Mouse (Mus musculus) cortical plate, adult 2 months (tissue): Measurements from ENCODE around the gene Clock. TPM values are rescaled to one million over a fixed set of nuclear protein-coding genes. Genes with fewer than 3 reads are reported as not detected.

Source experiments
- H3K27ac ChIP-seq: fragments of 200-500 bp; 2 replicates; pipeline ENCODE4 v1.5.1; 2012; ENCODE audit warnings: low read length, control low read depth, inconsistent platforms; ENCODE audit not compliant: insufficient read depth
- H3K4me1 ChIP-seq: fragments of 200-500 bp; 2 replicates; pipeline ENCODE4 v1.6.1; 2011; ENCODE audit warnings: low read length; ENCODE audit not compliant: control insufficient read depth, insufficient read depth
- H3K4me3 ChIP-seq: fragments of 200-500 bp; 2 replicates; pipeline ENCODE4 v1.5.1; 2011; ENCODE audit warnings: mild to moderate bottlenecking, low read length, control low read depth; ENCODE audit not compliant: insufficient read depth
- CTCF ChIP-seq: fragments of 200-500 bp; IDR thresholded peaks from 2 replicates; pipeline ENCODE4 v1.5.1; 2011; ENCODE audit warnings: mild to moderate bottlenecking, control low read depth, low read length; ENCODE audit not compliant: insufficient read depth; ENCODE audit errors: extremely low read depth
- POLR2A ChIP-seq: fragments of 200-500 bp; IDR thresholded peaks from 2 replicates; pipeline ENCODE4 v1.6.1; 2011; ENCODE audit warnings: mild to moderate bottlenecking, low read length, control low read depth; ENCODE audit not compliant: insufficient read depth; ENCODE audit errors: extremely low read depth
- polyA plus RNA-seq: library from polyadenylated mRNA; depleted of rRNA; stranded (reverse); fragments of >200 nt; gene quantifications from 2 replicates; pipeline ENCODE4 v1.2.3, GENCODE M21; 2012

The Clock gene
- polyA plus RNA-seq, 1 experiment: 23.6 TPM

- no peak overlapping the region for H3K27ac ChIP-seq
- peaks cover 2% of the 10 kb centered on the region; the same call in 1 of the 2 replicates for H3K4me1 ChIP-seq
- H3K4me3 ChIP-seq: no peak overlapping the region
- TF ChIP-seq POLR2A: no peak
- TF ChIP-seq CTCF: no peak
Measured at GRCm38 (mm10) chr5:76216691-76217090, 87.9 kb downstream of the Clock start.

- no peak for TF ChIP-seq POLR2A
- no peak for TF ChIP-seq CTCF
- Histone ChIP-seq H3K4me3 (no peak overlapping the region), H3K27ac (no peak overlapping the region), H3K4me1 (0 out of 2 replicates have a peak, but pooled peaks cover 1% of the 10 kb centered on the region)
Measured at GRCm38 (mm10) chr5:76208066-76208465, 96.5 kb downstream of the Clock start.

- Histone ChIP-seq H3K4me1 (0 out of 2 replicates have a peak, but pooled peaks cover 1% of the 10 kb centered on the region), H3K27ac (no peak overlapping the region), H3K4me3 (no peak overlapping the region)
- TF ChIP-seq CTCF (no peak), POLR2A (no peak)
Measured at GRCm38 (mm10) chr5:76205886-76206285, 98.7 kb downstream of the Clock start.

DNA sequence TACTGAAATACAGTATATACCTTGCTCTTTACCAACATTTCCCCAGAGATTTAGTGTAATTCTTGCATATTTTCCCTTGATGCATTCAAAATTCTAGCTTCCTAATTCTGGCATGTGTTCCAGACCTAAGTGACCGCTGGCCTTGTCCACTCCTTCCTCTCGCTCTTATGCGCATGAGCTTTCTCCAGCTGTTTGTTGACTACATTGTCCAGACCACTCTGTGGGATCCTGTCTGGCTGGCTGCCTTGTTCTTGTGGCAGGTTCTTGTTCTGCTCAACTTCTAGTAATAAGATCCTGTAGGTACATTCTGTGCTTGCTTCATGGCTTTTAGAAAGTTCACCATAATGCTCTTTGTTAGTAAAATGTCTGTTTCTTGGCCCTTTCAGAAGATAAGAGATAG lies 101.4 kb downstream of the Clock start:
- Histone ChIP-seq H3K27ac (no peak overlapping the region), H3K4me3 (no peak overlapping the region), H3K4me1 (0 out of 2 replicates have a peak, but pooled peaks cover 1% of the 10 kb centered on the region)
- no peak for TF ChIP-seq POLR2A
- TF ChIP-seq CTCF: no peak

DNA sequence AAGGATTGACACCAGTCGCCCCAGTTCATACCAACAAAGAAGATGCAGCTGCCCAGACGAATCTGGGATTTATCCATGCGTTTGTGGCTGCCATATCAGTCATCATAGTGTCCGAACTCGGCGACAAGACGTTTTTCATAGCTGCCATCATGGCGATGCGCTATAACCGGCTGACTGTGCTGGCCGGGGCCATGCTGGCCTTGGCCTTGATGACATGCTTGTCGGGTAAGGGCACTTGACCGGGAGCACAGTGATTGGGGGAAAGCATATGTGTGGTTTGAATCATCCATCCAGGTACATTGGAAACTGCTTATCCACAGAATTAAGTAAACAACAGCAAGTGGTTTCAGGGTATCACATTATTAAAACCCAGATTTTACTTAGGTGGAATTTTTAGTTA lies 105.2 kb downstream of the Clock start:
- no peak overlapping the region for H3K27ac ChIP-seq

GRCm38 (mm10) chr5:76194377-76194945 lies 110.1 kb downstream of the Clock start:
- Histone ChIP-seq H3K4me1 (peaks cover 1% of the 10 kb centered on the region; the same call in 1 of the 2 replicates), H3K4me3 (no peak overlapping the region), H3K27ac (no peak overlapping the region)
- no peak for TF ChIP-seq CTCF
- no peak for TF ChIP-seq POLR2A

More for the DNA sequence above, 105.2 kb downstream of the Clock start:
- TF ChIP-seq POLR2A: no peak
- no peak for TF ChIP-seq CTCF
- H3K4me3 ChIP-seq: no peak overlapping the region
- H3K4me1 ChIP-seq: 0 out of 2 replicates have a peak, but pooled peaks cover 3% of the 10 kb centered on the region

- TF ChIP-seq CTCF: no peak
- no peak for TF ChIP-seq POLR2A
- Histone ChIP-seq H3K27ac (no peak overlapping the region), H3K4me3 (no peak overlapping the region), H3K4me1 (peaks cover 1% of the 10 kb centered on the region; the same call in 1 of the 2 replicates)
Measured at GRCm38 (mm10) chr5:76193075-76193474, 111.5 kb downstream of the Clock start.

DNA sequence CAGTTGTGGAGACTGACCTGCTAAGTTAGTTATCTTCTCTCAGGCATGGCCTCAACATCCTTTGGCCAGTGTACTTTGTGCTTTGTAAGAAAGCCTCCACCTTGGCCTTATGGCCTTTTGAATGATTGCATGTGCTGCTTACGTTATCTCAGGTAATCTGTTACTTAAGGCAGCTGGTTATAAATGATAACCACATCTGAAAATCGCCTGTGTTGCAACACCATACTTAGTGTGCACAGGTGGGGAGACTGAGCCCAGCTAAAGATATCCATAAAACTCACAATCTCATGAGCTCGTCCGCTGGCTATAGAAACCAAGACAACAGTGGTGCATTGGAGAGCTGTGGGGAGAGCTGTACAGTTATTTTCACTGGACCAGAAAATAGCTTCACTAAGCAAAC lies 114.0 kb downstream of the Clock start:
- H3K27ac ChIP-seq: no peak overlapping the region
- H3K4me1 ChIP-seq: peaks cover 1% of the 10 kb centered on the region; the same call in 1 of the 2 replicates

GRCm38 (mm10) chr5:76187885-76188284 lies 116.7 kb downstream of the Clock start:
- Histone ChIP-seq H3K4me3 (no peak overlapping the region), H3K27ac (no peak overlapping the region), H3K4me1 (peaks cover 2% of the 10 kb centered on the region)
- TF ChIP-seq POLR2A (no peak), CTCF (no peak)

More for the DNA sequence above, 114.0 kb downstream of the Clock start:
- TF ChIP-seq CTCF (no peak), POLR2A (no peak)
- H3K4me3 ChIP-seq: no peak overlapping the region
